Mouse (Mus musculus) intestine, embryonic 16.5 days (tissue): ENCODE measurements around the gene Cdkal1. TPM values are rescaled to one million over a fixed set of nuclear protein-coding genes. Genes with fewer than 3 reads are reported as not detected.
A peak's percentile ranks its signal among the peaks of the same experiment; 100 is the strongest.

ENCODE experiments used
- ATAC-seq: fragments of 200-750 bp; cut with Nextera tagmentation; 2 replicates; pipeline ENCODE4 v1.8.0; 2017; ENCODE audit warnings: moderate TSS enrichment, moderate library complexity
- H3K27ac ChIP-seq: fragments of 300-500 bp; sonication (generic); 2 replicates; pipeline ENCODE4 v1.5.1; 2014; ENCODE audit warnings: mild to moderate bottlenecking, low read length
- H3K27me3 ChIP-seq: fragments of 300-500 bp; sonication (generic); replicated peaks from 2 replicates; pipeline ENCODE4 v1.6.1; 2014; ENCODE audit warnings: low read length, control low read depth, mixed read lengths; ENCODE audit not compliant: control insufficient read depth, insufficient read depth
- H3K36me3 ChIP-seq: fragments of 300-500 bp; sonication (generic); 2 replicates; pipeline ENCODE4 v1.6.1; 2014; ENCODE audit warnings: low read length, control low read depth; ENCODE audit not compliant: control insufficient read depth, insufficient read depth
- H3K4me1 ChIP-seq: fragments of 300-500 bp; sonication (generic); 2 replicates; pipeline ENCODE4 v1.6.1; 2014; ENCODE audit warnings: low read length, control low read depth, mixed read lengths; ENCODE audit not compliant: control insufficient read depth, insufficient read depth
- H3K4me2 ChIP-seq: fragments of 300-500 bp; sonication (generic); 2 replicates; pipeline ENCODE4 v1.6.1; 2014; ENCODE audit warnings: low read depth, low read length, control low read depth
- H3K4me3 ChIP-seq: fragments of 300-500 bp; sonication (generic); 2 replicates; pipeline ENCODE4 v1.5.1; 2014; ENCODE audit warnings: mild to moderate bottlenecking, low read length
- H3K9ac ChIP-seq: fragments of 300-500 bp; sonication (generic); 2 replicates; pipeline ENCODE4 v1.6.1; 2014; ENCODE audit warnings: low read depth, low read length
- H3K9me3 ChIP-seq: fragments of 300-500 bp; sonication (generic); 2 replicates; pipeline ENCODE4 v1.6.1; 2016; ENCODE audit warnings: low read length, control low read depth; ENCODE audit not compliant: control insufficient read depth
- WGBS: fragments of 180-500 bp; shearing (Covaris S2); extraction: QIAGEN DNeasy Blood & Tissue Kit; methylation state at CpG from one replicate; pipeline ENCODE4 v1.1.7; 2014; 5-methylcytosine and 5-hydroxymethylcytosine counted together
- polyA plus RNA-seq: library from polyadenylated mRNA; unstranded; fragments of >200 nt; fragmentation: Nextera tagmentation; extraction: Ambion mirVana; gene quantifications from 2 replicates; pipeline ENCODE4 v1.2.1, GENCODE M21; 2015

Gene Cdkal1
- polyA plus RNA-seq, 1 experiment from 2014 or later: 25.0 TPM

DNA sequence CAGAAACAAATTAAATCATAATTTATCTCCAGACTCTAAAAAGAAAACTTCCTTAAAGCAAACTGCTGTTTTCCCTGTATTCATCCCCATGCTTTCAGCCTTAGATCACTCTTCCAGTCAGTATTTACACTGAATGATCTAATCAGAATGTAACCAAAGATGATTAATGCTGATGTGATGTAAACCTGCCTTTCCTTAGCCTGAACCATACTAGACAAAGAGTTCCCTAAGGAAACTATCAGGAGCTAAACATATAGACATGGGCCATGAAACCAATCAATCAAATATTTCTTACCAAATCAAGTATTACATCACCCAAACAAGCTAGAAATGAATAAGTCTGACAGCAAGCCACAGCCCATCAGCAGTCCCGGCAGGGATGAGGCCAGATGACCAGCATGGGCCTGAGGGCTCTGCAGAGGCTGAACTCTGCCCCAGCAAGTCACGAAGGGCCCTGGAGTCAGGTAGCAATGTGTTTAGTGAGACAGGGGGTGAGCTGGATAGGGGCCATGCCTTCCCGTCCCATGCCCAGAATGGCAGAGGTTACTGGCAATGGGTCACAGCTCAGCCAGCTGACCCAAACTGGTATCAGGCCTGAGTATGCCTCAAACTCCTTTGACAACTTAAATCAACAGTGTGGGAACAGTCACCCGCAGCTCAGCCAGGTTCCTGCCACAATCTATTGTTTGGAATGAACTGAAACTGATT, 350.5 kb downstream of the Cdkal1 start:
- no peak overlapping the region for H3K27ac ChIP-seq
- 63% methylated on average over 4 of the region's 4 CpGs for WGBS

GRCm38 (mm10) chr13:29503147-29504044, 352.1 kb downstream of the Cdkal1 start:
- no peaks in the 10 kb centered on the region for H3K9me3 ChIP-seq
- H3K4me1 ChIP-seq: peaks cover 9% of the 10 kb centered on the region; the same call in 1 of the 2 replicates
- H3K9ac ChIP-seq: no peak overlapping the region
- WGBS: 59% methylated on average over 6 of the region's 6 CpGs
- no peaks in the 10 kb centered on the region for H3K36me3 ChIP-seq
- H3K4me3 ChIP-seq: no peak overlapping the region
- no peak for ATAC-seq
- no peak overlapping the region for H3K4me2 ChIP-seq
- H3K27ac ChIP-seq: no peak overlapping the region
- H3K27me3 ChIP-seq: no peaks in the 10 kb centered on the region

More for the DNA sequence above, 350.5 kb downstream of the Cdkal1 start:
- Histone ChIP-seq H3K4me3 (no peak overlapping the region), H3K9me3 (no peaks in the 10 kb centered on the region), H3K9ac (no peak overlapping the region), H3K27me3 (no peaks in the 10 kb centered on the region), H3K4me2 (no peak overlapping the region), H3K36me3 (no peaks in the 10 kb centered on the region), H3K4me1 (peaks cover 9% of the 10 kb centered on the region; the same call in 1 of the 2 replicates)
- ATAC-seq: no peak

DNA sequence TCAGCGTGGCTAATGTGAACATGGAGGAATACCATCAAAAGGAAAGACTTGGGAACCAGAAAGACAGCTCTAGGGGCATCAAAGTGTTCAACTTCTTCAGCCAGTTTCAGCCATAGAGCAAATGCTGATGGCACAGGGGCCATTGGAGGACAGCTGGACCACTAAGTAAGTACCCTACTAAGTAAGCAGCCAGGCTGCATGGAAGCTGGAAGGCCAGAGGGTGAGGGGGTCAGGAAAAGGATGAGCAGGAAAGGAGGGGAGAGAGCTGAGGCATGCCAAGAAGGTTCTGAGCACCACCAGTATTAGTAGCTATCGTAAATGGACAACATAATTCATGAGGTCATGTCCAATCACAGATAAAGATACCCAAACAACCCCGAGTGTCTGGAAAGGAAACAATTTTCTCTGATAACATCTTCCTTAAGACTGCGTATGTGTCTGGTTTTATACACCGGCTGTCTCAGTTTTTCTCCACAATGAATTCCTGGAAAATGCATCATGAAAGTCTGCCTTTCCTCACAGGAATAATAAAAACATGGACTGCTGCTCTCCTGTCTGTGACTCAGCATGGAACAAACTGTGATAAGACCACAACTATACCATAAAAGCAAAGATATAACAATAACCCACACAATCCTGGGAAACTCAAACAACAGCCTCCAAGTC, 352.9 kb downstream of the Cdkal1 start:
- Histone ChIP-seq H3K4me3 (no peak overlapping the region), H3K4me2 (no peak overlapping the region), H3K4me1 (peaks cover 9% of the 10 kb centered on the region; the same call in 1 of the 2 replicates), H3K27ac (no peak overlapping the region), H3K9ac (no peak overlapping the region), H3K27me3 (no peaks in the 10 kb centered on the region), H3K9me3 (no peaks in the 10 kb centered on the region), H3K36me3 (no peaks in the 10 kb centered on the region)
- peak; percentile 84 for ATAC-seq
- WGBS: 46% methylated on average over 5 of the region's 5 CpGs

DNA sequence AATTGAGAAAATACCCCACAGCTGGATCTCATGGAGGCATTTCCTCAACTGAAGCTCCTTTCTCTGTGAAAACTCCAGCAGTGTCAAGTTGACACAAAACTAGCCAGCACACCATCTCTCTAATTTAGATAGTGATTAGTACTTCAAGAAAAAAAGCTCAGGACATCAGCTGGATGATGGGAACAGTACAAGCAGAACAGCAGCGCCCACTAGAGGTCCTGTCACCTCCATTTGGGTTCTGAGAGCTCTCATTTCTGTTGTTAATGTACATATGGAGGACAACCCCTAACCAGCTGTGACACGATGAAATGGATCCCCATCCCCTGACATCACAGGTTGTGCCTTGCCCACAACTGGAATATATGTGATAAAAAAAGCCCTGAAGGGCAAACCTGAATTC, 354.3 kb downstream of the Cdkal1 start:
- no peak overlapping the region for H3K9ac ChIP-seq
- H3K27ac ChIP-seq: no peak overlapping the region
- no peaks in the 10 kb centered on the region for H3K36me3 ChIP-seq
- 75% methylated on average over 2 of the region's 2 CpGs for WGBS
- H3K4me2 ChIP-seq: no peak overlapping the region
- no peaks in the 10 kb centered on the region for H3K27me3 ChIP-seq
- H3K9me3 ChIP-seq: no peaks in the 10 kb centered on the region
- no peak overlapping the region for H3K4me3 ChIP-seq
- peaks cover 9% of the 10 kb centered on the region; the same call in 1 of the 2 replicates for H3K4me1 ChIP-seq
- no peak for ATAC-seq

DNA sequence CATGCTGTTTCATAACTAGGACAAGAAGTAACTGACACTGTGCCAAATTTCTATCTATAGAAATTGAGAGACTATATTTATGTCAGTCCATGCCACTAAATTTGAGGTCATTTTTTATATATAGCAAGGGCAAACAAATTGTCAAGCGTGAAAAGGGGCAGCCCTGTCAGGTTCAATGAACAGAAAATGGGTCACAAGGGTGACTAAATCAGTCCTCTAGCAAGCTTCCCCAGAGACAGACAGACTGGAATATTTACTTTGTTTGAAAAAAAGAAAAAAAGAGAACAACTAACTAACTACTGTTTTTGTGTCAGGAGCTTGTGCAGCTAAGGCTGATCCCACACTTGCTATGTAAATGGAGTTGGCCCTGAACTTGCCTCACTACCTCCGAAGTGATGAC, 355.7 kb downstream of the Cdkal1 start:
- no peaks in the 10 kb centered on the region for H3K27me3 ChIP-seq
- H3K4me2 ChIP-seq: no peak overlapping the region
- H3K9me3 ChIP-seq: no peaks in the 10 kb centered on the region
- H3K9ac ChIP-seq: no peak overlapping the region
- ATAC-seq: no peak
- 87% methylated on average over 2 of the region's 2 CpGs for WGBS
- peaks cover 9% of the 10 kb centered on the region; the same call in 1 of the 2 replicates for H3K4me1 ChIP-seq
- no peak overlapping the region for H3K4me3 ChIP-seq
- no peaks in the 10 kb centered on the region for H3K36me3 ChIP-seq
- no peak overlapping the region for H3K27ac ChIP-seq

- H3K36me3 ChIP-seq: no peaks in the 10 kb centered on the region
- no peak overlapping the region for H3K4me3 ChIP-seq
- 82% methylated on average over 7 of the region's 7 CpGs for WGBS
- H3K4me1 ChIP-seq: no peaks in the 10 kb centered on the region
- H3K4me2 ChIP-seq: no peak overlapping the region
- ATAC-seq: no peak
- H3K9me3 ChIP-seq: no peaks in the 10 kb centered on the region
- H3K27me3 ChIP-seq: no peaks in the 10 kb centered on the region
- H3K27ac ChIP-seq: no peak overlapping the region
- H3K9ac ChIP-seq: no peak overlapping the region
Measured at GRCm38 (mm10) chr13:29497286-29497685, 358.2 kb downstream of the Cdkal1 start.

DNA sequence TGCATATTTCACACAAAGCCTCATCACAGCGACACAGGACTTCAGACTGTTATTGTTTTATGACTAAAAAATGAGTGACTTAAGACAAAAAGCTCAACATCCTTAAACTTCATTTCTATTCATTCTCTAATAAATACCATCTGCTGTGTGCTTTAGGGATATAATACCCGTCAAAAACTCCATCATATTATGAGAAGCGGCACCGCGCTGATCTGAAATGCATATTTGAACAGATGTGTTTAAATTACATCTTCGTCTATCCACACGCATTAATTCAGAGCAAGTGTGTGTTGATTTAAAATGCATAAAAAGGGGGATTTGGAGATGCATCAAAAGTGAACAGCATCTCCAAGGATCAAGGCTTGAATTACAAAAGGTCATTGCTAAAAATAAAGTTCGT, 365.1 kb downstream of the Cdkal1 start:
- no peaks in the 10 kb centered on the region for H3K36me3 ChIP-seq
- ATAC-seq: no peak
- no peak overlapping the region for H3K4me2 ChIP-seq
- H3K4me1 ChIP-seq: no peaks in the 10 kb centered on the region
- H3K4me3 ChIP-seq: no peak overlapping the region
- no peak overlapping the region for H3K9ac ChIP-seq
- no peaks in the 10 kb centered on the region for H3K9me3 ChIP-seq
- no peak overlapping the region for H3K27ac ChIP-seq
- WGBS: 82% methylated on average over 8 of the region's 8 CpGs
- H3K27me3 ChIP-seq: no peaks in the 10 kb centered on the region

DNA sequence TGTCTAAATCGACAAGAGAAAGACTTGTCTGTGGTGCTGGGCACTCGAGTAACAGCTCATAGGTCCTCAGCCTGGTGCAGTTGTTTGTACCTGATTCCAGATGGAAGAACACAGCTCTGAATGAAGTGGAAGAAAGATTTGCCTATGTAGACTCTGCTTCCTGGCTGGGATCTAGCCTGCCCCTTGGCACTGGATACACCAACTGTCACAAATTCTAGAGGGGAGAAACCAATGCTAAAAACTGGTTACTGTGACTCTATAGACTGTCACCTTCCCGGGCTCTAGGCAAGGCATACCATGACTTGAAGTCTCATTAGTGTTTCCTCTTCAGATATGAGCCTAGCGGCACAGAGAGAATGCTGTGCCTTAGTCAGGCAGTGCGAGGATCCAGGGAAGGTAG, 366.0 kb downstream of the Cdkal1 start:
- H3K4me1 ChIP-seq: no peaks in the 10 kb centered on the region
- no peaks in the 10 kb centered on the region for H3K36me3 ChIP-seq
- H3K4me2 ChIP-seq: no peak overlapping the region
- 86% methylated on average over 5 of the region's 5 CpGs for WGBS
- H3K27ac ChIP-seq: no peak overlapping the region
- no peaks in the 10 kb centered on the region for H3K27me3 ChIP-seq
- no peak for ATAC-seq
- no peak overlapping the region for H3K9ac ChIP-seq
- no peak overlapping the region for H3K4me3 ChIP-seq
- no peaks in the 10 kb centered on the region for H3K9me3 ChIP-seq

DNA sequence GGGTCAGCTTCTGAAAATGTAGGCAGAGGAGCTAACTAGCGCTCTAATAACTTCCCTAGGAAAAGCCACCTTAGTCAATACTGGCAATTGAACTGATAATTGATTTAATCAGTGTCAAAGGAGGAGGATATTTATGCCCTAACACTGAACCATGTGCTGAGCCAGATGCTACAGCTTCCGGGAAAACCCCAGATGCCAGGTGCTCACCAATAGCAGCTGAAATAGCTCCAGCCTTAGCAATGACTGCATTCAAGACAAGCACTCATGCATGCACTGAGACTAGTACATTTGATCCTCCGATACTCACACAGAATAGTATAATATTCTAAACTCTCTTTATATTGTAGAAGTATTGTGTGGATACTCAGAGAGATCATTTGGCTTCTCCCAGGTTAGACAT, 368.8 kb downstream of the Cdkal1 start:
- ATAC-seq: no peak
- H3K4me3 ChIP-seq: no peak overlapping the region
- H3K4me2 ChIP-seq: no peak overlapping the region
- H3K36me3 ChIP-seq: no peaks in the 10 kb centered on the region
- no peak overlapping the region for H3K27ac ChIP-seq
- H3K4me1 ChIP-seq: no peaks in the 10 kb centered on the region
- 83% methylated on average over 3 of the region's 3 CpGs for WGBS
- H3K27me3 ChIP-seq: no peaks in the 10 kb centered on the region
- H3K9me3 ChIP-seq: no peaks in the 10 kb centered on the region
- no peak overlapping the region for H3K9ac ChIP-seq
